Mouse (Mus musculus): Measurements from ENCODE around the gene Msi2. TPM values are rescaled to one million over a fixed set of nuclear protein-coding genes. Genes with fewer than 3 reads are reported as not detected.

The Msi2 gene
- polyA plus RNA-seq, 1 experiment: 21.9 TPM

- TF ChIP-seq POLR2A (IDR thresholded peaks at IDR 0.05; ENCODE audit: borderline replicate concordance, control insufficient read depth, low read depth, low read length) (no peak), CTCF (IDR thresholded peaks at IDR 0.05; ENCODE audit: control insufficient read depth, insufficient read depth, low read length) (no peak)
- WGBS: 37% methylated on average over 20 of the region's 20 CpGs
- Histone ChIP-seq H3K4me3 (replicated peaks; ENCODE audit: control insufficient read depth, low read depth, low read length) (no peak within 1 kb of the TSS), H3K27ac (ENCODE audit: control insufficient read depth, insufficient read depth, low read depth, low read length, poor library complexity) (no peak within 1 kb of the TSS), H3K4me1 (ENCODE audit: control insufficient read depth, insufficient read depth, low read length) (no peaks in the 10 kb centered on the region)
Observed at GRCm38 (mm10) chr11:88293631-88294393, 424.5 kb downstream of the Msi2 start, which contains the start of gene Ccdc182. Ccdc182 (plus strand) TSS chr11:88294058.

- 72% methylated on average over 4 of the region's 4 CpGs for WGBS
- H3K27ac ChIP-seq (ENCODE audit: control insufficient read depth, insufficient read depth, low read depth, low read length, poor library complexity): no peak overlapping the region
- H3K4me1 ChIP-seq (ENCODE audit: control insufficient read depth, insufficient read depth, low read length): no peaks in the 10 kb centered on the region
- TF ChIP-seq POLR2A (IDR thresholded peaks at IDR 0.05; ENCODE audit: borderline replicate concordance, control insufficient read depth, low read depth, low read length) (no peak), CTCF (IDR thresholded peaks at IDR 0.05; ENCODE audit: control insufficient read depth, insufficient read depth, low read length) (no peak)
- no peak overlapping the region for H3K4me3 ChIP-seq (replicated peaks; ENCODE audit: control insufficient read depth, low read depth, low read length)
Observed at GRCm38 (mm10) chr11:88291688-88292087, 426.6 kb downstream of the Msi2 start.

- no peak overlapping the region for H3K27ac ChIP-seq (ENCODE audit: control insufficient read depth, insufficient read depth, low read depth, low read length, poor library complexity)
- no peak overlapping the region for H3K4me3 ChIP-seq (replicated peaks; ENCODE audit: control insufficient read depth, low read depth, low read length)
- TF ChIP-seq CTCF (IDR thresholded peaks at IDR 0.05; ENCODE audit: control insufficient read depth, insufficient read depth, low read length): no peak
- TF ChIP-seq POLR2A (IDR thresholded peaks at IDR 0.05; ENCODE audit: borderline replicate concordance, control insufficient read depth, low read depth, low read length): no peak
- no peaks in the 10 kb centered on the region for H3K4me1 ChIP-seq (ENCODE audit: control insufficient read depth, insufficient read depth, low read length)
- 79% methylated on average over 4 of the region's 4 CpGs for WGBS
Observed at GRCm38 (mm10) chr11:88291245-88291644, 427.1 kb downstream of the Msi2 start.

Other genes with a start within 250 kb of the Msi2 start
- gene Akap1, start 146.1 kb upstream of the Msi2 start, polyA plus RNA-seq (2011; ENCODE audit: insufficient read depth, insufficient read length, low replicate concordance, missing spikeins): 3.7 and 7.7 TPM in 2 replicates
- gene Scpep1, start 237.0 kb upstream of the Msi2 start, polyA plus RNA-seq (2011; ENCODE audit: insufficient read depth, insufficient read length, low replicate concordance, missing spikeins): 6.5 and 22.3 TPM in 2 replicates
- 11.6 TPM in 1 of 2 replicates, not detected in the other for gene Elobl, start 248.4 kb upstream of the Msi2 start, polyA plus RNA-seq (2011; ENCODE audit: insufficient read depth, insufficient read length, low replicate concordance, missing spikeins)